Mouse (Mus musculus) limb, embryonic 14.5 days (tissue): ENCODE data around the gene Rtraf. TPM values are rescaled to one million over a fixed set of nuclear protein-coding genes. Genes with fewer than 3 reads are reported as not detected.
A peak's percentile ranks its signal among the peaks of the same experiment; 100 is the strongest.

ENCODE experiments used
- ATAC-seq: fragments of 200-750 bp; cut with Nextera tagmentation; 2 replicates; pipeline ENCODE4 v1.8.0; 2017; ENCODE audit warnings: low read depth, moderate number of reproducible peaks, moderate TSS enrichment; ENCODE audit not compliant: low FRiP score
- DNase-seq: peaks from one replicate; pipeline ENCODE4 v3.0.0-alpha.2; 2015; ENCODE audit warnings: low spot score
- H3K27ac ChIP-seq: fragments of 300-500 bp; sonication (generic); replicated peaks from 2 replicates; pipeline ENCODE4 v1.5.1; 2014; ENCODE audit warnings: low read depth, mild to moderate bottlenecking, low read length, moderate library complexity, mixed read lengths
- H3K27me3 ChIP-seq: fragments of 300-500 bp; sonication (generic); 2 replicates; pipeline ENCODE4 v1.6.1; 2014; ENCODE audit warnings: low read length, mixed read lengths; ENCODE audit not compliant: control insufficient read depth, insufficient read depth
- H3K36me3 ChIP-seq: fragments of 300-500 bp; sonication (generic); 2 replicates; pipeline ENCODE4 v1.6.1; 2014; ENCODE audit warnings: mild to moderate bottlenecking, low read length, moderate library complexity, mixed read lengths; ENCODE audit not compliant: control insufficient read depth, insufficient read depth
- H3K4me1 ChIP-seq: fragments of 300-500 bp; sonication (generic); 2 replicates; pipeline ENCODE4 v1.6.1; 2014; ENCODE audit warnings: antibody characterized with exemption, low read length, mixed read lengths; ENCODE audit not compliant: control insufficient read depth, insufficient read depth
- H3K4me2 ChIP-seq: fragments of 300-500 bp; sonication (generic); replicated peaks from 2 replicates; pipeline ENCODE4 v1.6.1; 2014; ENCODE audit warnings: low read depth, mild to moderate bottlenecking, low read length, moderate library complexity; ENCODE audit not compliant: severe bottlenecking
- H3K4me3 ChIP-seq: fragments of 300-500 bp; sonication (generic); replicated peaks from 2 replicates; pipeline ENCODE4 v1.5.1; 2014; ENCODE audit warnings: low read length
- H3K9ac ChIP-seq: fragments of 300-500 bp; sonication (generic); 2 replicates; pipeline ENCODE4 v1.6.1; 2014; ENCODE audit warnings: mild to moderate bottlenecking, low read depth, low read length, moderate library complexity; ENCODE audit not compliant: severe bottlenecking
- H3K9me3 ChIP-seq: fragments of 300-500 bp; sonication (generic); 2 replicates; pipeline ENCODE4 v1.6.1; 2016; ENCODE audit warnings: low read length; ENCODE audit not compliant: control insufficient read depth
- POLR2A ChIP-seq: fragments of 200-500 bp; IDR thresholded peaks from 2 replicates; pipeline ENCODE4 v1.8.0; 2012; ENCODE audit warnings: inconsistent platforms, mild to moderate bottlenecking, moderate library complexity, borderline replicate concordance; ENCODE audit not compliant: insufficient read depth, insufficient read length; ENCODE audit errors: extremely low read depth
- WGBS: fragments of 180-500 bp; shearing (Covaris S2); extraction: QIAGEN DNeasy Blood & Tissue Kit; methylation state at CpG from one replicate; pipeline ENCODE4 v1.1.7; 2014; 5-methylcytosine and 5-hydroxymethylcytosine counted together
- polyA plus RNA-seq, 2 experiments: library from polyadenylated mRNA; depleted of rRNA in 1 of 2; stranded (reverse) in 1 of 2; unstranded in 1 of 2; fragments of >200 nt; fragmentation: Nextera tagmentation in 1 of 2; extraction: Ambion mirVana in 1 of 2; gene quantifications; 2 replicates each; pipeline versions ENCODE4 v1.2.1 to v1.2.3; 2012 to 2014

The Rtraf gene
- polyA plus RNA-seq, 2 experiments: 131 to 254 TPM

DNA sequence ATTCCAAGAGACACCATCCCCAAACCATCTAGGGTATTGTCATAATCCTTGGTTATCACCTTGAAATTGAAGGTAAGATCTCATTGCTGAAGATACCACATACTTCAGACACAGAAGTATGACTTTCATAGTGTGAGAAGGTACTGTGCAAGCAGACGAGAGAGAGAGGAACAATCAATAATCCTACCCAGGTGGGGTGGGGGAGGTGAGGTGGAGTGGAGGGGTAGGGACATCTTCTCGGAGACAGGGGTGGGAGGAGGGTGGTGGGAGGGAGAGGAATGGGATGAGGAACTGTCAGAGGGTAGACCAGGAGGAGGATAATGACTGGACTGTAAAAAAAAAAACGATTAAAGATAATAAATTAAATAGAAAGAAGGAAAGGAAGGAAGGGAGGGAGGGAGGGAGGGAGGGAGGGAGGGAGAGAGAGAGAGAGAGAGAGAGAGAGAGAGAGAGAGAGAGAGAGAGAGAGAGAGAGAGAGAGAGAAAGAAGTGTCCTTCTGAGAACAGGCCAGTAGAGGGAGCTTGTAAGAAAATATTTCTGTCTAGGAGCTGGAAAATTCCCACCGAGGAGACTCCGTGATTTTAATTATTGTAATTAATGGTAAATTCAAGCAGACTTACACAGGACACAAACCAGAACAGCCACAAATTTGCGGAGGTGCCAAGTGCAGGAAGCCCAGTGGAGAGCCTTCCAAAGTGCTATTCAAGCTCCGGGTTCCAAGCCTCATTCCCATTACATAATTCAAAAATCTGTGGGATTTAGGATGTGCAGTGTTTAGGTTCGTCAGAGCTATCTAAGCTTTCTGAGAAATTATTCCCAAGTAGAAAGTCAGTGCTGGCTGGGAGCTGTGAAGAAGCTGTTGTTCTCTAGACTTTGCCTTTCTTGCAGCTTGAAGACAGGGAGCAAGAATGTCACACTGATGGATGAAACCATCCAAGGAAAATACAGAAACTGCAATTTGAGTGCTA, 35.5 kb upstream of the Rtraf start:
- ATAC-seq (no peak), DNase-seq (peak; percentile 59)
- no peaks in the 10 kb centered on the region for H3K27me3 ChIP-seq
- no peaks in the 10 kb centered on the region for H3K9me3 ChIP-seq
- H3K4me3 ChIP-seq: no peak overlapping the region
- WGBS: 41% methylated on average over 8 of the region's 8 CpGs
- no peak overlapping the region for H3K27ac ChIP-seq
- no peak for TF ChIP-seq POLR2A
- H3K36me3 ChIP-seq: no peaks in the 10 kb centered on the region
- no peak overlapping the region for H3K9ac ChIP-seq
- H3K4me1 ChIP-seq: no peaks in the 10 kb centered on the region
- no peak overlapping the region for H3K4me2 ChIP-seq

DNA sequence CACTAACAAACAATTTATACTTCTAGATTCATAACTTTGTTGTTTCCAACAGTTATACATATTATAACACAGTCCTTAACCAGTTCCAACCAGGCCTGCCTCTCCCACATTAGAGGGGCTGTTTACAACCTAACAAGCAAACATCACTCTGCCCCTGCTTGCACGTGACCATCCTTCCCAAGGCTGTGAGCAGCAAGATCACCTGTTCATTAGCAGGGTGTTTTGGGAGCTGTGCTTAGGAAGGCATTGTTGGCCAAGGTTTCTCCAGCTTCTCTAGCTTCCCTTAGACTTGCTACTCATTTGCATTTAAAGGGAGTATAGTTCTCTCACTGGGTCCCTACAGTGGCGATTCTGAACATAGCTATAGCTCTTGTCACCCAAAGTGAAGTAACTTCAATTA, 34.7 kb upstream of the Rtraf start:
- peaks cover 5% of the 10 kb centered on the region; the same call in 1 of the 2 replicates for H3K4me1 ChIP-seq
- H3K9me3 ChIP-seq: no peaks in the 10 kb centered on the region
- H3K27me3 ChIP-seq: no peaks in the 10 kb centered on the region
- ATAC-seq: no peak
- 62% methylated on average over 2 of the region's 2 CpGs for WGBS
- no peak for DNase-seq
- H3K27ac ChIP-seq: no peak overlapping the region
- H3K9ac ChIP-seq: no peak overlapping the region
- H3K4me2 ChIP-seq: no peak overlapping the region
- TF ChIP-seq POLR2A: no peak
- H3K4me3 ChIP-seq: no peak overlapping the region
- H3K36me3 ChIP-seq: no peaks in the 10 kb centered on the region

DNA sequence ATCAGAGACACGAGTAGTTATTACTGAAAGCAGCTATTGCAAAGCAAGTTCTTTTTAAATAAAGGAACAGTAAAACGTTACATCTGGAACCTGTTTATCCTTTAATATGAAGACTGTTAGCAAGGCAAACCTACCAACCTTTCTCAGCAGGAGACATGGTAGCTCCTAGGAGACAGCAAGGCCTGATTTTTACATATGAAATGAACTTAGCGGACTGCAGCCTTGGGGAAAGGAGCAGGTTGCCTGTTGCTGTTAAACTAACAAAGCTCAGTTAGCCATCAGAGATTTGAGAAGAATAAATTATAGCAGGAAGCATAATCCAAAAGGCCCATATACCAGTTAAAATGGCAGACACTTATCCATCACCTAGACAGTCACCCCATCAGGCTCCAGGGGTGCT, 29.8 kb upstream of the Rtraf start:
- ATAC-seq (no peak), DNase-seq (no peak)
- Histone ChIP-seq H3K27me3 (no peaks in the 10 kb centered on the region), H3K4me1 (peaks cover 5% of the 10 kb centered on the region; the same call in 1 of the 2 replicates), H3K9me3 (no peaks in the 10 kb centered on the region), H3K4me3 (no peak overlapping the region), H3K9ac (no peak overlapping the region), H3K27ac (no peak overlapping the region), H3K36me3 (no peaks in the 10 kb centered on the region), H3K4me2 (no peak overlapping the region)
- TF ChIP-seq POLR2A: no peak
- 25% methylated on average over 3 of the region's 3 CpGs for WGBS

DNA sequence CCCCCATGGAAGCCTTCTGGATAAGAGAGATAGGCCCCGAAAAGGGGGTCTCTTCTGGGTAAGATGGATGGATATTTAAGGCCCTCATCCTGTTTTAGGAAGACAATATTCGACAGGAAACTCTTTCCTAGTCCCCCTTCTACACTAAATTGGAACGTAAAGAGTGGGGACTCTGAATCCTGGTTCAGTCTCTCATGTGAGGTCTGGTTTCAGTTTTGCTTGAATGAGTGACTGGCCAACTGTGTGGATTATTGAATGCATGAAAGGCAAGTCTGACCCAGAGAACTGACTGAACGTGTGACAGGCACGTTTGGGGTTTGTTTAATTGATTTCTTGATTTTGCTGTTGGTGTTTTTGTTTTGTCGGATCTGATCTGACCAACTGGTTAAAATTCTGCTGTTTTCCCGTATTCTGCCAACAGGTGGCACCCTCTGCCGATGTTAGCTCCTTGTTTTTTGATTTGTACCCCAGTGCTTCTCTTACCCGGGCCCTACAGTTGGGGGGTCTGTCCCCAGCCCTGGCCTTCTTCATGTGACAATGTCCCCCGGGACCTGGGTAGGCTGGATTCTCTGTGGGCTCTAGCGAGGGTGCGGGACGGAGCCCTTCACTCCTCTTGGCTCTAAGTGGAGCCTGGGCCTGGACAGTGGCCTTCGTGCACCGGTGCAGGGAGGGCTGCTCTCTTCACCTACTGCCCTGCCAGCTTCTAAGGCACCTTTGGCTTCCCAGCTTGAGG, 16.1 kb upstream of the Rtraf start:
- peak overlapping the region; percentile 32 for H3K4me2 ChIP-seq
- no peak overlapping the region for H3K27ac ChIP-seq
- ATAC-seq (peak; percentile 34; the same call in 1 of the 2 replicates), DNase-seq (peak; percentile 79)
- no peaks in the 10 kb centered on the region for H3K36me3 ChIP-seq
- peak overlapping the region; percentile 29; the same call in 1 of the 2 replicates for H3K9ac ChIP-seq
- no peaks in the 10 kb centered on the region for H3K4me1 ChIP-seq
- WGBS: 28% methylated on average over 15 of the region's 15 CpGs
- H3K4me3 ChIP-seq: peak overlapping the region; percentile 16; the same call in 1 of the 2 replicates
- no peaks in the 10 kb centered on the region for H3K27me3 ChIP-seq
- no peak for TF ChIP-seq POLR2A
- no peaks in the 10 kb centered on the region for H3K9me3 ChIP-seq

DNA sequence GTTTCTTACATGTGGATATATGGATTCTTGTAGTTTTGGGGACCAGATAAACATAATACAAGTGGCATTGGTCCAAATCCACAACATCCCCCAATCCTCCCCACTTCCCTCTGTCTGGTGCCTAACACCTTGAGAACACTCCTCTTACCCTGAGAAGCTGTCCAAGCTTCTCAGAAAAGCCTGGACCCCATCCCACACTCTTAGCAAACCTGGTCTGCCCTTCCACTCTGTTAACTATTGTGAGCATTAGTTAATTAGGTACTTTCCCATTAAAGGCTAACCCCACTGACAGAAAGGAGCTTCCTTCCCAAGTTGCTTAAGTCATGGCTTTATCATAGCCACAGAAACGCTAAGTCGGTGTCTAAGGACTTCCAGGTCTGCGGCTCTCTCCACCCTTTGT, 12.7 kb upstream of the Rtraf start:
- TF ChIP-seq POLR2A: no peak
- no peaks in the 10 kb centered on the region for H3K9me3 ChIP-seq
- H3K9ac ChIP-seq: no peak overlapping the region
- 90% methylated on average over 3 of the region's 3 CpGs for WGBS
- no peak overlapping the region for H3K4me2 ChIP-seq
- no peak for ATAC-seq
- H3K36me3 ChIP-seq: no peaks in the 10 kb centered on the region
- H3K27me3 ChIP-seq: no peaks in the 10 kb centered on the region
- no peak overlapping the region for H3K27ac ChIP-seq
- H3K4me1 ChIP-seq: no peaks in the 10 kb centered on the region
- H3K4me3 ChIP-seq: no peak overlapping the region
- no peak for DNase-seq
